Mouse (Mus musculus): ENCODE results near the gene Inava.

The Inava gene

GRCm38 (mm10) chr1:136233892-136234594, at the start of gene Inava:
Gene Inava, minus strand, starts transcription at chr1:136234264.
- DNase-seq (ENCODE audit: low spot score in 2 of 2): peak; percentile 18 to 44

GRCm38 (mm10) chr1:136277366-136277765, 43.3 kb upstream of the Inava start:
- DNase-seq (ENCODE audit: low spot score in 2 of 2): no peak

DNA sequence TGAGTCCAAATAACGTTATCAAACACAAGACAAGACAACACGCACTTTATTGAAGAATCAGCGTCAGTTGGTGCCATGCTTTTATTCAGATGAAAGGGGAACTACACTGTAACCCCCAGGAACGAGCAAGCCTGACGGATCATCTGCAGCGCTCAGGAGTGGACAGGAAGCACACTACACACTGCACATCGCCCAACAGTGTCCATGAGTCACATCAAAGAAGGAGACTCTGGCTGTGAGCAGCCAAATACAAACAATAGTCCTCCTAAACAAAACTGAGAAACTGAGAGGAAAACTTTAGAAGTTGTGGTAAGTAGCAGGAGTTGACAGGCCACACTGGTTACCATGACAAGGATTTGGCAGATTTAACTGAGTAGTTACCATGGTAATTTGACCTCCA, 34.2 kb upstream of the Inava start:
- no peak for DNase-seq (ENCODE audit: low spot score in 2 of 2)

- no peak for DNase-seq (ENCODE audit: low spot score in 2 of 2)
Observed at GRCm38 (mm10) chr1:136266127-136266526, 32.1 kb upstream of the Inava start.

DNA sequence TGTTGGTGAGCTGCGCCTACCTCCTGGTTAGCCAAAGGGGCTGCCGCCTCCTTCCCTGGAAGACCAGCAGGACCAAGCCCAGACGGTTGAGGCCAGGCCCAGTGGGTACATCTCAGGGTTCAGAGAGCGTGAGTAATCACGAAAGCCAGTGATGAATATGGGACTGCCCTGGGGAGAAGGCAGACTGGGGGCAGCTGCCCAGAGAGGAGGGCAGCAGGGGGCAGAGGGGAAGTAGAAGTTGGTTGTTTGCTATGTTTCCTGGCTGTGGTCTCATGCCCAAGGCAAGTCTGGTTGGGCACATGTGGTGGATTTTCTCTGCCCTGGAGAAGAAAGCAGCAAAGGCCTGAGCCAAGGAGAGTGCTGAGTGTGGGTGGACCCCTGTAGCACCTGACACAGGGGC, 29.3 kb upstream of the Inava start:
- DNase-seq (ENCODE audit: low spot score in 2 of 2): no peak

DNA sequence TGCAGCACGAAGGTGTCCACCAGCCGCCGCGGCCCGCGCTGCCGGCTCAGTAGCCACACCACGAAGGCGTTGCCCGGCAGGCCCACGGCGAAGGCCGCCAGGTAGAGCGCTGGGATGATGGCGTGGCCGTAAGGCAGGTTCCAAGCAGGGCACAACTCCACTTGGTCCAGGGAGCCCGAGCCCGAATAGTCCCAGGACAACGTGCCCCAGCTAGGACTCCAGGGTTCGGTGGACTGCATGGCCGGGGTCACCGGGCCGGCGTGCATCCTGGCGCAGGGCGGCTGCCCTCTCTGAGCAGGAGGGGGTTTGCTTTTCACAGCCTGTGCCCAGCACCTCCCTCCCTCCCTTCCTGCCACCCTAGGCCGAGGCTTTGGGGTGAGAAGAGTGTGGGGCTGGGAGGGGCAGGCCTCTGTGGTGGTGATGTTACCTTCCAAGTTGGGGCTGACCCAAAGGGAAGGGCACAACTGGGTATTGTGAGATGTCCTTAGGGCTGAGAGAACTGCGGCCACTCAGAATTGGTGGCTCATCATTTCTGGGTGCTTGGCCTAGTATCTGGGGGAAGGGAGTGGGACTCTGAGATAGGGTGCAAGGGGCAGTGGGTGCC, 26.7 kb upstream of the Inava start, which contains the start of gene Gpr25:
TSS of gene Gpr25 (minus strand) at position 239 of the 604 bp plus-strand sequence.
- DNase-seq (ENCODE audit: low spot score in 2 of 2): no peak

DNA sequence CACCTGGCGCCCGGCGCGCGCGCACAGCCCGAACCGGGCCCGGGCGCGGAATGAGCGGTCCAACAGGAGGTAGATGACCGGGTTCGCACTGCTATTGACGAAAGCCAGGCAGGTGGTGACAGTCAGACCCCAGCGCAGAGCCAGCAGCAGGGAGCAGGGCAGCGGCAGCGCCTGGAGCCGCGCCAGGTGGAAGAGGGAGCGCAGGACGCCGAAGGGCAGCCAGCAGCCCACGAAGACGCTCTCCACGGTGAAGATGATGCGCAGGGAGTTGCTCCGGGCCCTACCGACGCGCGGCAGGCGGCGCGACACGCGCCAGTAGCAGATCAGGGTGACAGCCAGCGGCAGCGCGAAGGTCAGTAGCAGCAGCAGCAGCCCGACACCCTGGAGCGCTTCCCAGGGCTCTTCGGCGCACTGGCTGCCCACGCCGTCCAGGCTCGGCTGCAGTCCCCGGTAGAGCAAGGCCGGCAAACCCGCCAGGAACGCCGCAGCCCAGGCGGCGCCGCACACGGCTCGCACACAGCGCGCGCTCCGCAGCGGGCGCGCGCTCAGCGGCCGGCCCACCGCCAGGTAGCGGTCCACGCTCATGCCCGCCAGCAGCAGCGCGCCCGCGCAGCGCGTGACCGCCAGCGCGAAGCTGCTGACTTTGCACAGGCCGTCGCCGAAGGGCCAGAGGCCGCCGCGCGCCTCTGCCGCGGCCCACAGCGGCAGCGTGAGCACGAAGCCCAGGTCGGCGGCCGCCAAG, 26.0 kb upstream of the Inava start:
- DNase-seq (ENCODE audit: low spot score in 2 of 2): peak in 1 of 2 experiments; percentile 29

DNA sequence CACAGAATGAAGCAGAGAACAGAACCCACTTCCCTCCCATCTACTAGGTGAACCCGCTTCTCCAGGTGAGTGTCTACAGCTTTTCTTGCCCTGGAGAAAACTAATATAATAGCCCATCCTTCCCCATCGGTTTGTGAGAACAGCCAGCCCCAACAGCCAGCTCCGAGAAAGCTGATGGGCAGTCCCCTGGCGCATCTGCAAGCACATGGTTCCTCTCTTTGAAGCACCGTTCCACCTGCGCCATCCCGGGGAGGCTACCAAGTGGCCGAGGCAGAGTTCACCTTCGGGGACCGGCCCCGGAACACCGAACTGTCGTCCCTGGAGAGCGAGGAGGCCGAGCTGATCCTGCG, 25.5 kb upstream of the Inava start:
- no peak for DNase-seq (ENCODE audit: low spot score in 2 of 2)

GRCm38 (mm10) chr1:136258495-136258894, 24.4 kb upstream of the Inava start:
- DNase-seq (ENCODE audit: low spot score in 2 of 2): no peak

DNA sequence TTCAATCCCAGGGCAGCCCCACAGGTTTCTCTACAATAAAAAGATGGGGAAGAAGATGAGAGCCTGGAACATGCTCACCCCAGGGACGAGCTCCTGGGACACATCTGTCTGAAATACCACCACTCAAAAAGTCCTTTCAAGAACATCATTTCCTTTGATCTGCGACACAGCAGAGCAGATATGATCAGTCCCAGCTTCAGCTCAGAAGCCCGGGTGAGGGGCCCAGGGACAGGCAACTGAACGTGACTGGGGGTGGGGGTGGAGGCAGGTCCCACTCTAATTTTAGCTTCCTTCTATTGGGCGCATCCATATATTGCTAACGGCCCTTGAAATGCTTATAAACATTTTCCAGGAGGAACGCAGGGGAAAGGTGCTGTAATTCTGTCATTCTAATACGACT, 21.6 kb upstream of the Inava start:
- no peak for DNase-seq (ENCODE audit: low spot score in 2 of 2)

DNA sequence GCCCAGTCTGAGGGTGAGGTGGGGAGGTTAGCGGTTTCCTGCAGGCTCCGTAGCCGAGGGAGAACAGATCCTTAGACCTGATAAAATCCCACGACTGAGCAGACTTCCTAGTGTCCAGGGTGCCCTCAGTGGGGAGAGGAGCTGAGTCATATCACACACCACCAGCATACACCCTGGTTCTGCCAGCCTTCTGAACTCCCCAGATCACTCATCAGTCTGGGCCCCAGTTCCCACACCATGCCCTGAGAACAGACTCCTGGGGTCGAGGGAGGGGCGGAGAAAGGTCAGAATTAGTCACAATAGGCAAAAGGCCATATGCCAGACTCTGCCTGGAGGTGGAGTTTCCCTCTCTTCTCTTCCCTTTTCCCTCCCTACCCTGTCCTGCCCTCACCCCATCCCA, 21.1 kb upstream of the Inava start:
- DNase-seq (ENCODE audit: low spot score in 2 of 2): no peak

DNA sequence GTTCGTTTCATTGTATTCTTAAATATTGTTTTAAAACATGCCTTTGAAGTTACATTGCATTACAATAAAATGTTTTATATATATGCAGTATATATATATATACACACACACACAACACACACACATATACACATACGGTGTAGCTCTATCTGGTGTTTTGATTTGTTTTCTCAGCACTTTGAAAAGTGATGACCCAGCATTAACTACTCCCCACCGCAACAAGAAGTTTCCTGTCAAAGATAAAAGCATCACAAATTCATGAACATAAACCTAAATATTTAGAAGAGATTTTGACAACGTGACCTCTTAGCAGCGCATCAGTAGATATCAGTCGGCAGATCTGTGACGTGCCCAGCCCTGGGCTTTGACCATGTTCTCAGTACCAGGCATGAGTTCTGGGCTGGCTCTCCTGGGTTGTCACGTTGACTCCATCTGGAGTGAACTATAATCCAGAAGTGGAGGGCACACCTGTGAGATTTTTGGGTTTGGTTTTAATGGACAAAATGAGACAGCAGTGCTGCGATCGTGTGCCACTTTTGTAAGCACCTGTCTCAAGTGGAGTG, 20.5 kb upstream of the Inava start:
- no peak for DNase-seq (ENCODE audit: low spot score in 2 of 2)

DNA sequence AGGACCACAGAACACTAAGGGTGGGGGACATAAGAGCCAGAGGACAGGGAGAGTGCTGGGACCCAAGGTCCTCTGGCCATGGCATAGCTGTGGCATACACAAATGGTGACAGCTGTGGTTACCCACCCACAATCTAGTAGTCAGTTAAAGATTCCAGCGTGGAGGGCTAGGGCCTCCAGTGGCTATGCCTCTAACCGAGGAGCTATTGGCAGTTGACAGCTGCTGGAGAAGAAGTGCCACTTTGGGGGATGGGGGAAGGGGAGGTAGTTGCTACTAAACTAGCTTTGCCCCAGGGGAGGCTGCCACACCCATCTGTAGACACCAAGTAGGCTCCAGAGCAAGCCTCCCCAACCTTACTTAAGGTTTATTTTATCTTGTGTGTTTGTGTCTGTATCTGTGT, 19.4 kb upstream of the Inava start:
- DNase-seq (ENCODE audit: low spot score in 2 of 2): peak in 1 of 2 experiments; percentile 66

DNA sequence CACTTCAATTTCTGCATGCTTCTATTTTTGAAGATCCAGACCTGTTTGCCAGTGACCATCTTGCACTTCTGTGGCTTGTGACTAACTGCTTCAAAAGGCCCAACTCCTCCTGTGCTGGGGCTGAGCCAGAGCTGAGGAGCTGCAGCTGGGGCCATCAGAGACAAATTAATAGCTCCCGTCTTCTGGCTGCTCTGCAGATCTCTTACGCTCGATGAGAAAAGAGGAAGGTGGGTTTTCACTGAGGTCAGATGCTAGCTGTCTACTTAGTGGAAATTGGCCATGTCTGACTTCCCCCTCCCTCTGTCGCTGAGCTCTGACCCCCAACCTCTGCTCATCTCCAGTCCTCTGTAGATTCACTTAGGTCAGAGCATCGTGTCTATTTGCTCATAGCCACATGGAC, 15.6 kb upstream of the Inava start:
- DNase-seq (ENCODE audit: low spot score in 2 of 2): no peak

GRCm38 (mm10) chr1:136247393-136247792, 13.3 kb upstream of the Inava start:
- no peak for DNase-seq (ENCODE audit: low spot score in 2 of 2)

GRCm38 (mm10) chr1:136244469-136244868, 10.4 kb upstream of the Inava start:
- DNase-seq (ENCODE audit: low spot score in 2 of 2): no peak

DNA sequence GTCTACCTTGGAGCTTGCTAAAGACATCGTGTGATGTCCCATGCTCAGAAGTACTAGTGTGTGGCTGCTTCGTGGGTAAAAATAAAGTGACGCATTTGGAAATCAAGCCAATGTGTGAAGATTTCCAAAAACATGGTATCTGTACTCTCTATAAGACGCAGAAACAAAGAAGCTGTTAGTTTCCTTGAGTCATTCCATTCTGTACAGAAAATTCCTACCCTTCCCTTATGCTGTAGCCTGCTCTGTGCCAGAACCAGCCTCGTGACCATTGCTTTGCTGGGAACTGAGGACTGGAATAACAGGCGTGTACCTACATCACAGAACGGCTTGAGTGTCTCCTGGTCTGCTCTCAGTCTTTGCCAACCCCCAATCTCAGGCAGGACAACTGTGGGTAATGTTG, 7.7 kb upstream of the Inava start:
- DNase-seq (ENCODE audit: low spot score in 2 of 2): no peak

DNA sequence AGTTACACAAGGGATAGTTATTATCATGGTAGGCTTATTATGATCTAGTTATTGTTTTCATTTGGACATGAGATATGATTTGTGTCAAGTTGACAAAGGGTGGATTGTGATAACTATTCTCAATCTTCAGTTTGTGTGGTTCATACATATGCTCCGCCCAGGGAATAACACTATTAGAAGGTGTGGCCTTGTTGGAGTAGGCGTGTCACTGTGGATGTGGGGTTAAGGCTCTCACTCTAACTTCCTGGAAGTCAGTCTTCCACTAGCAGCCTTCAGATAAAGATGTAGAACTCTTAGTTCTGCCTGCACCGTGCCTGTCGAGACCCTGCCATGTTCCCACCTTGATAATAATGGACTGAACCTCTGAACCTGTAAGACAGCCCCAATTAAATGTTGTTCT, 4.4 kb upstream of the Inava start:
- DNase-seq (ENCODE audit: low spot score in 2 of 2): no peak

GRCm38 (mm10) chr1:136234595-136235092, 580 bp upstream of the Inava start:
- no peak for DNase-seq (ENCODE audit: low spot score in 2 of 2)

- DNase-seq (ENCODE audit: low spot score in 2 of 2): no peak
Observed at GRCm38 (mm10) chr1:136232986-136233790, 876 bp downstream of the Inava start.

DNA sequence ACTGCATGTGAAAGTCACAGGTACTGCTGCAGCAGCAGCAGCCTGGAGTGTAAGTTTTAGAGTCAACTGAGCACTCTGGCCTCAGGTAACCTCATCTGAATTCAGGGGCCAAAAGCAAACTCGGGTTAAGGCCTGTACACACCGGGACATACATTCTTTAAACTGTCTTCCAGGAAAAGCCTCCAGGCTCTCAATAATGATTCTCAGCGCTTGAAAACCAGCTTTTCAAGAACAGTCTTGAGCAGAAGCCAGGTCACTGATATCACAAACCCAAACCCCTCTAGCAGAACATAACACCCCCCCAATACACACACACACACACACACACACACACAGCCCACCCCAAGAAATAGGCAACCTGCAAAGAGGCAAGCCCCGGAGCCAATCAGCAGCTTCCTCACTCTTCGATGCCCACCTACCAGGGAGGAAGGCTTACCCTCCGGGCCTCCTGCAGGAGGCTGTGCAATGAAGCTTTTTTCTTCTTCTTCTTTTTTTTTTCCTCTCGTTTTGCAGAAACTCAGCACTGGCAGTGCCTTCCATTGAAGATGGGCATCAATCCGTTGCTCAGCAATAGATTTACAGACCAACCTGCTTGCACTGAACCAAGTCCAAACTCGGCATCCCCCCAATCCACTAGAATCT, 1.7 kb downstream of the Inava start:
- DNase-seq (ENCODE audit: low spot score in 2 of 2): no peak

Data from spleen, postnatal 10 days (tissue).